8 mouse cellular contexts compared by ENCODE assay signal in genomic region chr19:41646947-41647631, GRCm38 (mm10).
DNase-seq lines count a peak whose midpoint lies in the region; ATAC-seq lines count a peak whose summit lies in the region.

No protein-coding gene starts in this region.

- H3K27me3 ChIP-seq in liver, embryonic 12.5 days (replicated peaks) = peaks cover 38% of the 10 kb centered on the region
- 0 out of 2 replicates have a peak, but pooled peaks cover 3% of the 10 kb centered on the region for H3K27me3 ChIP-seq in limb, embryonic 11.5 days (ENCODE audit: control insufficient read depth, insufficient read depth, low read length)
- no peaks in the 10 kb centered on the region for H3K27me3 ChIP-seq in neural tube, embryonic 11.5 days (ENCODE audit: control insufficient read depth, insufficient read depth, low read length)

- H3K4me2 ChIP-seq in liver, embryonic 12.5 days = no peak overlapping the region
- H3K4me2 ChIP-seq in limb, embryonic 11.5 days (ENCODE audit: low read depth, severe bottlenecking) = no peak overlapping the region
- no peak overlapping the region for H3K4me2 ChIP-seq in neural tube, embryonic 11.5 days (ENCODE audit: low read depth)

- H3K4me1 ChIP-seq in liver, embryonic 12.5 days = no peaks in the 10 kb centered on the region
- no peaks in the 10 kb centered on the region for H3K4me1 ChIP-seq in limb, embryonic 11.5 days (ENCODE audit: control insufficient read depth, insufficient read depth, low read length)
- peaks cover 6% of the 10 kb centered on the region; the same call in 1 of the 2 replicates for H3K4me1 ChIP-seq in neural tube, embryonic 11.5 days (ENCODE audit: control insufficient read depth, insufficient read depth, low read length)

- no peak overlapping the region for H3K4me3 ChIP-seq in liver, embryonic 12.5 days
- H3K4me3 ChIP-seq in limb, embryonic 11.5 days (ENCODE audit: low read depth, low read length) = no peak overlapping the region
- no peak overlapping the region for H3K4me3 ChIP-seq in neural tube, embryonic 11.5 days (ENCODE audit: low read depth, low read length)

- WGBS in liver, embryonic 12.5 days (ENCODE audit: insufficient replicate concordance) = 34% methylated on average over 16 of the region's 16 CpGs
- 51% methylated on average over 16 of the region's 16 CpGs for WGBS in limb, embryonic 11.5 days
- WGBS in neural tube, embryonic 11.5 days = 49% methylated on average over 16 of the region's 16 CpGs

- H3K9ac ChIP-seq in liver, embryonic 12.5 days = no peak overlapping the region
- H3K9ac ChIP-seq in limb, embryonic 11.5 days (ENCODE audit: low read length) = no peak overlapping the region
- no peak overlapping the region for H3K9ac ChIP-seq in neural tube, embryonic 11.5 days (ENCODE audit: low read length)

- DNase-seq in liver = peak; percentile 68
- DNase-seq in cerebellum, adult 9-11 months = peak; percentile 28
- peak; percentile 51 to 83 for DNase-seq in frontal cortex, postnatal 14 days (ENCODE audit: low spot score in 2 of 2)
- DNase-seq in hindlimb bud, embryonic 11.5 days (ENCODE audit: extremely low spot score, low read depth, low spot score) = peak; percentile 68
- peak; percentile 86 for DNase-seq in limb, embryonic 11.5 days (ENCODE audit: low spot score)
- DNase-seq in neural tube, embryonic 11.5 days (ENCODE audit: low spot score) = peak; percentile 72
- DNase-seq in testis, postnatal 10 days (ENCODE audit: low spot score) = peak; percentile 82

- no peak overlapping the region for H3K27ac ChIP-seq in liver, embryonic 12.5 days
- no peak overlapping the region for H3K27ac ChIP-seq in limb, embryonic 11.5 days (replicated peaks; ENCODE audit: low read depth, low read length)
- H3K27ac ChIP-seq in neural tube, embryonic 11.5 days (ENCODE audit: low read depth, low read length) = no peak overlapping the region

- H3K9me3 ChIP-seq in liver, embryonic 12.5 days (replicated peaks) = no peaks in the 10 kb centered on the region
- H3K9me3 ChIP-seq in limb, embryonic 11.5 days (ENCODE audit: control insufficient read depth, low read length) = no peaks in the 10 kb centered on the region
- no peaks in the 10 kb centered on the region for H3K9me3 ChIP-seq in neural tube, embryonic 11.5 days (ENCODE audit: control insufficient read depth, low read length)

- no peaks in the 10 kb centered on the region for H3K36me3 ChIP-seq in liver, embryonic 12.5 days
- no peaks in the 10 kb centered on the region for H3K36me3 ChIP-seq in limb, embryonic 11.5 days (ENCODE audit: control insufficient read depth, insufficient read depth, low read length)
- H3K36me3 ChIP-seq in neural tube, embryonic 11.5 days (ENCODE audit: control insufficient read depth, insufficient read depth, low read length) = no peaks in the 10 kb centered on the region

- ATAC-seq in liver, embryonic 12.5 days = no peak
- no peak for ATAC-seq in limb, embryonic 11.5 days (ENCODE audit: insufficient number of reproducible peaks, low FRiP score, low TSS enrichment, low read depth)
- ATAC-seq in neural tube, embryonic 11.5 days (ENCODE audit: insufficient read depth, low FRiP score, low TSS enrichment) = 0 out of 2 replicates have a peak, but pooled peaks have one; percentile 47

Comparison
In these comparisons a context has a peak if more than half of its experiments do, and no peak if none do; other contexts are left out.
1. DNase-seq: peak in every context shown above with its lines; median percentile 86 in limb, embryonic 11.5 days; 82 in testis, postnatal 10 days; 72 in neural tube, embryonic 11.5 days; 68 in liver; 68 in hindlimb bud, embryonic 11.5 days; 67 in frontal cortex, postnatal 14 days; 28 in cerebellum, adult 9-11 months.